Mouse (Mus musculus) central nervous system, embryonic 18 days (tissue): ENCODE data around the gene Prune1. TPM values are rescaled to one million over a fixed set of nuclear protein-coding genes. Genes with fewer than 3 reads are reported as not detected.

Experiments used
- polyA plus RNA-seq: library from polyadenylated mRNA; depleted of rRNA; stranded (reverse); fragments of >200 nt; gene quantifications from 2 replicates; pipeline ENCODE4 v1.2.3, GENCODE M21; 2012; rRNA removed

Gene Prune1
- polyA plus RNA-seq: 72.4 and 78.5 TPM in 2 replicates

GRCm38 (mm10) chr3:95281216-95282126 is at the start of gene Prune1, which contains the start of gene Mindy1:
Prune1 (minus strand) TSS chr3:95282076.
Mindy1 (plus strand) TSS chr3:95281345.

GRCm38 (mm10) chr3:95314486-95315093 is 32.7 kb upstream of the Prune1 start, which contains the start of gene Cers2:
Cers2 (plus strand) TSS chr3:95314791.

GRCm38 (mm10) chr3:95307100-95307499 is 25.2 kb upstream of the Prune1 start, which contains the start of gene Anxa9:
Anxa9 (minus strand) TSS chr3:95307176.

GRCm38 (mm10) chr3:95250783-95251424 is 31.0 kb downstream of the Prune1 start, which contains the start of gene Bnipl:
Bnipl (minus strand) TSS chr3:95251193.

GRCm38 (mm10) chr3:95241498-95241897 is 40.4 kb downstream of the Prune1 start, which contains the start of gene Gm128:
Gm128 (minus strand) TSS chr3:95241598.

GRCm38 (mm10) chr3:95231298-95232221 is 50.3 kb downstream of the Prune1 start, which contains the start of gene Mllt11:
Mllt11 (minus strand) TSS chr3:95232171.

GRCm38 (mm10) chr3:95228148-95228893 is 53.6 kb downstream of the Prune1 start, which contains the start of gene Cdc42se1:
Cdc42se1 (plus strand) TSS chr3:95228732.

GRCm38 (mm10) chr3:95217255-95218134 is 64.4 kb downstream of the Prune1 start, which contains the start of gene Gabpb2:
Gabpb2 (minus strand) TSS chr3:95217916.

Other genes with a start within 250 kb of the Prune1 start
- gene Psmd4, start 239.5 kb downstream of the Prune1 start, polyA plus RNA-seq: 262 and 277 TPM in 2 replicates
- gene Pip5k1a, start 175.1 kb downstream of the Prune1 start, polyA plus RNA-seq: 22.9 and 26.3 TPM in 2 replicates
- 119 and 135 TPM in 2 replicates for gene Vps72, start 171.1 kb downstream of the Prune1 start, polyA plus RNA-seq
- 1.2 and 3.0 TPM in 2 replicates for gene Tmod4, start 157.6 kb downstream of the Prune1 start, polyA plus RNA-seq
- 119 and 121 TPM in 2 replicates for gene Scnm1, start 148.1 kb downstream of the Prune1 start, polyA plus RNA-seq
- gene Lysmd1, start 148.0 kb downstream of the Prune1 start, polyA plus RNA-seq: 30.0 and 30.6 TPM in 2 replicates
- 1.6 TPM in 2 replicates for gene Tnfaip8l2, start 139.7 kb downstream of the Prune1 start, polyA plus RNA-seq
- gene Sema6c, start 121.6 kb downstream of the Prune1 start, polyA plus RNA-seq: 90.2 and 108 TPM in 2 replicates
- gene Gabpb2, start 64.2 kb downstream of the Prune1 start, polyA plus RNA-seq: 9.0 and 10.0 TPM in 2 replicates
- 54.9 and 55.6 TPM in 2 replicates for gene Cdc42se1, start 53.3 kb downstream of the Prune1 start, polyA plus RNA-seq
- 935 and 937 TPM in 2 replicates for gene Mllt11, start 49.9 kb downstream of the Prune1 start, polyA plus RNA-seq
- gene Gm128, start 40.5 kb downstream of the Prune1 start, polyA plus RNA-seq: 0.08 and 0.20 TPM in 2 replicates
- 0.26 and 0.31 TPM in 2 replicates for gene Bnipl, start 30.9 kb downstream of the Prune1 start, polyA plus RNA-seq
- 40.1 and 41.4 TPM in 2 replicates for gene Mindy1, start 731 bp downstream of the Prune1 start, polyA plus RNA-seq
- gene Anxa9, start 25.1 kb upstream of the Prune1 start, polyA plus RNA-seq: 1.5 and 1.7 TPM in 2 replicates
- gene Cers2, start 32.7 kb upstream of the Prune1 start, polyA plus RNA-seq: 92.1 and 101 TPM in 2 replicates
- gene Setdb1, start 75.1 kb upstream of the Prune1 start, polyA plus RNA-seq: 54.5 and 56.8 TPM in 2 replicates
- not detected in 2 replicates for gene 4930558C23Rik, start 120.8 kb upstream of the Prune1 start, polyA plus RNA-seq
- gene Arnt, start 152.3 kb upstream of the Prune1 start, polyA plus RNA-seq: 29.1 and 33.1 TPM in 2 replicates
- 5.9 and 35.0 TPM in 2 replicates for gene Ctsk, start 217.2 kb upstream of the Prune1 start, polyA plus RNA-seq
- 8.8 and 9.2 TPM in 2 replicates for gene Ctss, start 244.7 kb upstream of the Prune1 start, polyA plus RNA-seq